Mouse (Mus musculus): ENCODE results near the gene Ncan.

- TF ChIP-seq CTCF (IDR thresholded peaks at IDR 0.05; ENCODE audit: borderline replicate concordance, insufficient read depth, low read length) (no peak), POLR2A (IDR thresholded peaks at IDR 0.05; ENCODE audit: low read depth, low read length) (no peak)
Measured at GRCm38 (mm10) chr8:70159211-70159610, 38.5 kb upstream of the Ncan start.

All from embryonic fibroblast, embryonic 13.5 days (primary cell).